17 mouse cellular contexts compared by ENCODE assay signal in genomic region chr8:111628894-111629501, GRCm38 (mm10). TPM values are rescaled to one million over a fixed set of nuclear protein-coding genes. Genes with fewer than 3 reads are reported as not detected.
DNase-seq lines count a peak whose midpoint lies in the region; ATAC-seq and TF ChIP-seq lines count a peak whose summit lies in the region.
"Had no signal": no experiment of that assay in that cellular context is flagged by ENCODE, and none has a peak within 500 bp of the region (broad histone marks: within the 10 kb centered on the region; RNA-seq: fewer than 3 reads in every experiment).

No protein-coding gene starts in this region.

- no peak for ATAC-seq in hindbrain, embryonic 12.5 days (ENCODE audit: low FRiP score)
- ATAC-seq in hindbrain, postnatal 0 days, result no peak
- ATAC-seq in megakaryocyte, adult 5-6 weeks (ENCODE audit: poor library complexity, severe bottlenecking), result 0 out of 2 replicates have a peak, but pooled peaks have one; percentile 8
- no peak for ATAC-seq in intestine, postnatal 0 days
- ATAC-seq: Patski had no signal

- H3K27ac ChIP-seq in hindbrain, embryonic 12.5 days, result no peak overlapping the region
- H3K27ac ChIP-seq in hindbrain, postnatal 0 days, result no peak overlapping the region
- H3K27ac ChIP-seq in intestine, postnatal 0 days (ENCODE audit: low read depth, low read length), result no peak overlapping the region
- H3K27ac ChIP-seq: hindbrain, embryonic 13.5 days; neural tube, embryonic 15.5 days had no signal

- peaks cover 12% of the 10 kb centered on the region; the same call in 1 of the 2 replicates for H3K36me3 ChIP-seq in hindbrain, embryonic 12.5 days
- no peaks in the 10 kb centered on the region for H3K36me3 ChIP-seq in hindbrain, postnatal 0 days (ENCODE audit: insufficient read depth, low read length)
- H3K36me3 ChIP-seq in E14TG2a.4 (ENCODE audit: insufficient read depth, low read length), result no peaks in the 10 kb centered on the region
- 0 out of 2 replicates have a peak, but pooled peaks cover 4% of the 10 kb centered on the region for H3K36me3 ChIP-seq in intestine, postnatal 0 days (ENCODE audit: control insufficient read depth, insufficient read depth)
- H3K36me3 ChIP-seq: neural tube, embryonic 15.5 days had no signal

- 91% methylated on average over 19 of the region's 19 CpGs for WGBS in hindbrain, embryonic 12.5 days
- WGBS in hindbrain, postnatal 0 days, result 92% methylated on average over 19 of the region's 19 CpGs
- WGBS in intestine, postnatal 0 days, result 78% methylated on average over 19 of the region's 19 CpGs

- peak overlapping the region; percentile 1; the same call in 1 of the 2 replicates for H3K9ac ChIP-seq in hindbrain, embryonic 12.5 days
- H3K9ac ChIP-seq in hindbrain, postnatal 0 days (replicated peaks; ENCODE audit: low read length), result no peak overlapping the region
- no peak overlapping the region for H3K9ac ChIP-seq in intestine, postnatal 0 days (ENCODE audit: low read depth, low read length)
- H3K9ac ChIP-seq: liver, postnatal 0 days had no signal

- no peaks in the 10 kb centered on the region for H3K27me3 ChIP-seq in hindbrain, embryonic 12.5 days
- H3K27me3 ChIP-seq in hindbrain, postnatal 0 days (ENCODE audit: insufficient read depth, low read length), result no peaks in the 10 kb centered on the region
- H3K27me3 ChIP-seq in E14TG2a.4 (ENCODE audit: insufficient read depth, low read length), result peaks cover 40% of the 10 kb centered on the region
- H3K27me3 ChIP-seq in intestine, postnatal 0 days (replicated peaks; ENCODE audit: control insufficient read depth, insufficient read depth, low read length), result no peaks in the 10 kb centered on the region
- H3K27me3 ChIP-seq: CH12.LX; hindbrain, embryonic 13.5 days; neural tube, embryonic 15.5 days; Patski had no signal

- 0 out of 2 replicates have a peak, but pooled peaks cover 3% of the 10 kb centered on the region for H3K9me3 ChIP-seq in hindbrain, embryonic 12.5 days (replicated peaks)
- H3K9me3 ChIP-seq in hindbrain, postnatal 0 days (ENCODE audit: low read length), result no peaks in the 10 kb centered on the region
- H3K9me3 ChIP-seq in E14TG2a.4 (ENCODE audit: low read length), result peaks cover 7% of the 10 kb centered on the region
- no peaks in the 10 kb centered on the region for H3K9me3 ChIP-seq in intestine, postnatal 0 days (ENCODE audit: control insufficient read depth)
- H3K9me3 ChIP-seq: hindbrain, embryonic 13.5 days; neural tube, embryonic 15.5 days had no signal

- no peak for DNase-seq in hindbrain, postnatal 0 days (ENCODE audit: low spot score)
- peak; percentile 23 for DNase-seq in CD4-positive helper T cell, adult 2 months (ENCODE audit: low read depth, low spot score)
- no peak for DNase-seq in layer of hippocampus, postnatal 10 days (ENCODE audit: low spot score in 2 of 2)
- DNase-seq: adrenal gland, postnatal 25 days; cerebellum, postnatal 10 days; kidney, adult 8-10 months; liver, postnatal 0 days; lung, postnatal 36 days had no signal

- no peak for TF ChIP-seq CTCF in hindbrain, postnatal 0 days (IDR thresholded peaks at IDR 0.05; ENCODE audit: low read depth)
- no peak for TF ChIP-seq CTCF in E14TG2a.4 (conservative IDR thresholded peaks at IDR 0.05; ENCODE audit: low read length)
- no peak for TF ChIP-seq CTCF in intestine, postnatal 0 days (IDR thresholded peaks at IDR 0.05; ENCODE audit: low read depth)

- H3K4me3 ChIP-seq in hindbrain, embryonic 12.5 days, result no peak overlapping the region
- H3K4me3 ChIP-seq in hindbrain, postnatal 0 days (ENCODE audit: low read length), result no peak overlapping the region
- H3K4me3 ChIP-seq in E14TG2a.4 (replicated peaks; ENCODE audit: low read length), result peak overlapping the region; percentile 68
- no peak overlapping the region for H3K4me3 ChIP-seq in intestine, postnatal 0 days (ENCODE audit: low read depth, low read length)

- H3K4me1 ChIP-seq in hindbrain, embryonic 12.5 days, result no peaks in the 10 kb centered on the region
- peaks cover 3% of the 10 kb centered on the region; the same call in 1 of the 2 replicates for H3K4me1 ChIP-seq in hindbrain, postnatal 0 days (ENCODE audit: insufficient read depth, low read length)
- H3K4me1 ChIP-seq in E14TG2a.4 (replicated peaks; ENCODE audit: low read depth, low read length), result peaks cover 66% of the 10 kb centered on the region
- no peaks in the 10 kb centered on the region for H3K4me1 ChIP-seq in intestine, postnatal 0 days (replicated peaks; ENCODE audit: control insufficient read depth, insufficient read depth, low read length)

- H3K4me2 ChIP-seq in hindbrain, embryonic 12.5 days (replicated peaks), result no peak overlapping the region
- H3K4me2 ChIP-seq in hindbrain, postnatal 0 days (ENCODE audit: low read depth, low read length), result no peak overlapping the region
- no peak overlapping the region for H3K4me2 ChIP-seq in intestine, postnatal 0 days (replicated peaks; ENCODE audit: low read depth)

RNA-seq across cellular contexts. Expression of gene Ldhd, which starts 1.2 kb away (rescaled TPM):
- polyA plus RNA-seq in hindbrain, embryonic 12.5 days (2016; fragmentation: Nextera tagmentation; extraction: Ambion mirVana), result 0.29 and 0.50 TPM in 2 replicates
- total RNA-seq in hindbrain, postnatal 0 days (2014; rRNA removed), result 2.9 and 3.6 TPM in 2 replicates
- polyA plus RNA-seq in hindbrain, postnatal 0 days (2015; fragmentation: Nextera tagmentation; extraction: Ambion mirVana), result 2.2 and 2.8 TPM in 2 replicates
- 0.05 TPM in 1 of 2 replicates, not detected in the other for total RNA-seq in megakaryocyte, adult 5-6 weeks (2015)
- total RNA-seq in megakaryocyte, adult 5-6 weeks (2017), result 0.07 TPM in 1 of 2 replicates, not detected in the other
- 1 to 10 TPM; 2.3 to 2.6 TPM for total RNA-seq in layer of hippocampus, postnatal 10 days (2021)
- 5.8 and 6.5 TPM in 2 replicates for polyA plus RNA-seq in intestine, postnatal 0 days (2015; fragmentation: Nextera tagmentation; extraction: Ambion mirVana)
- total RNA-seq: granulocyte monocyte progenitor cell, adult 5-6 weeks had no signal

RNA-seq across cellular contexts. Expression of gene Zfp1, which starts 14.2 kb away (rescaled TPM):
- polyA plus RNA-seq in hindbrain, embryonic 12.5 days (2016; fragmentation: Nextera tagmentation; extraction: Ambion mirVana), result 24.8 and 26.2 TPM in 2 replicates
- 15.0 and 15.5 TPM in 2 replicates for total RNA-seq in hindbrain, postnatal 0 days (2014; rRNA removed)
- polyA plus RNA-seq in hindbrain, postnatal 0 days (2015; fragmentation: Nextera tagmentation; extraction: Ambion mirVana), result 21.0 and 21.2 TPM in 2 replicates
- 5.3 and 7.2 TPM in 2 replicates for total RNA-seq in megakaryocyte, adult 5-6 weeks (2015)
- total RNA-seq in megakaryocyte, adult 5-6 weeks (2017), result 8.3 and 10.9 TPM in 2 replicates
- total RNA-seq in layer of hippocampus, postnatal 10 days (2021), result 10 to 100 TPM; 21.4 to 21.9 TPM
- polyA plus RNA-seq in intestine, postnatal 0 days (2015; fragmentation: Nextera tagmentation; extraction: Ambion mirVana), result 6.9 and 7.8 TPM in 2 replicates
